Mouse (Mus musculus) olfactory bulb, adult 2 months (tissue): ENCODE measurements around the gene Nfe2l1.

Experiments used
- CTCF ChIP-seq: fragments of 200-500 bp; IDR thresholded peaks from 2 replicates; pipeline ENCODE4 v1.5.1; 2012; ENCODE audit warnings: low read depth, mild to moderate bottlenecking, low read length, moderate library complexity; ENCODE audit not compliant: insufficient read depth
- POLR2A ChIP-seq: fragments of 200-500 bp; IDR thresholded peaks from 2 replicates; pipeline ENCODE4 v1.6.1; 2012; ENCODE audit warnings: mild to moderate bottlenecking, low read depth, low read length, moderate library complexity; ENCODE audit not compliant: insufficient read depth

- TF ChIP-seq CTCF (no peak), POLR2A (no peak)
Observed at GRCm38 (mm10) chr11:96830539-96831216, 910 bp upstream of the Nfe2l1 start.
